Mouse (Mus musculus) spleen, adult 2 months (tissue): ENCODE measurements at regions not wholly inside any gene's neighbourhood (a gene's known extent, or its start where the extent isn't known, plus 50 kb on each side); places are given as distances from the start of the nearest gene placed in this dataset.

ENCODE experiments used
- DNase-seq, 2 experiments: peaks; one replicate each; pipeline versions ENCODE4 v3.0.0 to v3.0.0-alpha.2; 2012 to 2021; ENCODE audit warnings: low spot score in 2 of 2, low read depth in 1 of 2
- H3K27ac ChIP-seq: fragments of 200-500 bp; 2 replicates; pipeline ENCODE4 v1.5.1; 2012; ENCODE audit warnings: low read length, inconsistent platforms; ENCODE audit not compliant: insufficient read depth
- H3K27me3 ChIP-seq: fragments of 200-500 bp; 2 replicates; pipeline ENCODE4 v1.6.1; 2012; ENCODE audit warnings: mild to moderate bottlenecking, moderate library complexity, low read length, inconsistent platforms; ENCODE audit not compliant: control insufficient read depth, insufficient read depth
- H3K36me3 ChIP-seq: fragments of 200-500 bp; 2 replicates; pipeline ENCODE4 v1.6.1; 2012; ENCODE audit warnings: mild to moderate bottlenecking, low read length, inconsistent platforms; ENCODE audit not compliant: control insufficient read depth, insufficient read depth
- H3K4me1 ChIP-seq: fragments of 200-500 bp; 2 replicates; pipeline ENCODE4 v1.6.1; 2011; ENCODE audit warnings: inconsistent platforms; ENCODE audit not compliant: control insufficient read depth, insufficient read depth, insufficient read length
- H3K4me3 ChIP-seq: fragments of 200-500 bp; 2 replicates; pipeline ENCODE4 v1.5.1; 2011; ENCODE audit warnings: mild to moderate bottlenecking, inconsistent platforms; ENCODE audit not compliant: insufficient read depth, insufficient read length; ENCODE audit errors: extremely low read depth
- CTCF ChIP-seq: fragments of 200-500 bp; IDR thresholded peaks from 2 replicates; pipeline ENCODE4 v1.5.1; 2011; ENCODE audit warnings: mild to moderate bottlenecking, inconsistent platforms; ENCODE audit not compliant: insufficient read depth, insufficient read length, insufficient replicate concordance; ENCODE audit errors: extremely low read depth
- POLR2A ChIP-seq: fragments of 200-500 bp; IDR thresholded peaks from 2 replicates; pipeline ENCODE4 v1.6.1; 2011; ENCODE audit warnings: low read depth, low read length, inconsistent platforms
- WGBS: fragments of 180-500 bp; shearing (Covaris S2); methylation state at CpG from one replicate; pipeline ENCODE4 v1.1.7; 2018; 5-methylcytosine and 5-hydroxymethylcytosine counted together

DNA sequence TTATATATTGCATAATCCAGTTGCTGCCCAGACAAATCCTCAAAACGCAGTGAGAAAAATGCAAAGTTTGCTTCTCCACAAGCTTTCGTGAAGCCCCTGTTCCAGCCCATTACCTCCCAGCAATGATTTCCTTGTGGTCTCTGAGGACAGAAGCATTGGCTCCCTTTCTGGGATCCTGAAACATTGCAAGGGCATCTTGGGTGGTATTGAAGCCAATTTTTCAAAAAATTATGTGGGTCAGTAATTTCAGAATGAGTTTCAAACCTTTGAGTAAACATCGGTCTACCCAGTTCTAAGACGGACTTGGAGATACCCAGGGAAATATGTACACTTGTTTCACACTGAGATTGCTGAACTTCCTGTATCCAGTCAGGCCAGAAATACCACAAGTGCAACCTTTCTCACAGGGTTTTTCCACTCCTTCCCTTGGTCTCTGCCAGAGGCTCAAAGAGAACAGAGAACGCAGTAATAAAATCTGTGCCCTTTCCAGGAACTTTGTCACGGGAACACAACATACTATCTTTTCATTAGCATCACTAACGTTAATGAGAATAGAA lies 321.8 kb upstream of the Pitrm1 start:
- WGBS: 87% methylated on average over 7 of the region's 7 CpGs
- Histone ChIP-seq H3K4me1 (no peaks in the 10 kb centered on the region), H3K27me3 (no peaks in the 10 kb centered on the region), H3K4me3 (no peak overlapping the region; the same call in 1 of the 2 replicates), H3K27ac (no peak overlapping the region), H3K36me3 (no peaks in the 10 kb centered on the region)
- TF ChIP-seq POLR2A: no peak
- no peak for TF ChIP-seq CTCF
- no peak for DNase-seq

DNA sequence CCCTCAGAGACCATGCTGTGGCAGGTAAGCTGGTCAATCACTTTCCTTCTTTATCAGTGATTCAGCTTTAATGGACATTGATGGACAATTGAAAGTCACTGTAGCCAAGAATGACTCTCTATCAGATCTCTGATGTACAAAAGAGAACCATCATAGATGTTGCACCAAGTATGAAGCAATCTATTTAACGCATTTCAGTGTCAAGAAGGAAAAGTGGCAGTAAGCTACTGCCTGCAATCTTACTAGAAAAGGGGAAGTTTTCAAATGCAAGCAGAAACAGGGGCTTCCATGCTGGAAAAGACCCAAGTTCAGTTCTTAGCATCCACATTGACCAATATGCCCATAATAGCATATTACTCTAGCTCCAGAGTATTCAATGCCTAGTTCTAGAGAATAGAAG lies 319.7 kb upstream of the Pitrm1 start:
- Histone ChIP-seq H3K4me1 (no peaks in the 10 kb centered on the region), H3K4me3 (no peak overlapping the region), H3K27me3 (no peaks in the 10 kb centered on the region), H3K27ac (no peak overlapping the region), H3K36me3 (no peaks in the 10 kb centered on the region)
- DNase-seq: no peak
- TF ChIP-seq POLR2A: no peak
- TF ChIP-seq CTCF: no peak
- WGBS: 28% methylated on average over 1 of the region's 1 CpGs

DNA sequence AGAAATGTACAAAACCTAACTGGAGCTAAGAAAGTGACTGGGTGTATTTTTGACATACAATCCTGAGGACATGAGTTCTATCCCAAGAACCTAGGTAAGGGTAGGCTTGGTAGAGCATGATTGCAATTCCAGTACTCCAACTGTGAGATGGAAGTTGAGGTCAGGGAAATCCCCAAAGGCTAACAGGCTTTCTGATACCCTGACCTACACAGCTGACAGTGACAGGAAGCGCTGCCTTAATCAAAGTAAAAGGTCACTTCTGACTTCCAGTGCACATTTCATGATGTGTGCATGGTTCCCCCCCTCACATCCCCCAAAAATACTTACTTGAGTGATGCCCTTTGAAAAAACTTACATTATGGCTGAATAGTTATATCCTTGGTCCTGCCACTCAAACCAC lies 312.6 kb upstream of the Pitrm1 start:
- Histone ChIP-seq H3K27ac (no peak overlapping the region), H3K27me3 (no peaks in the 10 kb centered on the region), H3K4me3 (no peak overlapping the region), H3K36me3 (no peaks in the 10 kb centered on the region), H3K4me1 (no peaks in the 10 kb centered on the region)
- TF ChIP-seq POLR2A: no peak
- TF ChIP-seq CTCF: no peak
- 84% methylated on average over 1 of the region's 1 CpGs for WGBS
- no peak for DNase-seq

DNA sequence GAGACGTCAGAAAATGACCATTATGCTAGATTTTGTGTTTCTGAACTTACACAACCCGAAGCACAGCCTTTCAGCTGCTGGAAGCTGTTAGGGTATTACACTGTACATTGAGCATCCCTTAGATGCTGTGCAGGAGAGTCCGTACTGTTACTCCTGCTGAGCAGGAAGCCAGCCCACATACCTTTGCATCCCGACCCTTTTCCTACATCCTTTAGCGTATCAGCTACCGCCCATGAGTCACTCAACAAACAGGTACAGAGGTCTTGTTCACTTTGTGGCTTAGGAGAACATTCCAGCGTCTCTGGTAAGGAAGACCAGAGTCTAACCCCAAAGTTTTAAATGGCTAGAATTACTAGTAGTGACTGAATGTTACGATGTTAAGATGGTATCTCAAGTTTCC lies 311.4 kb upstream of the Pitrm1 start:
- WGBS: 92% methylated on average over 8 of the region's 8 CpGs
- H3K4me1 ChIP-seq: no peaks in the 10 kb centered on the region
- H3K4me3 ChIP-seq: no peak overlapping the region
- no peak for DNase-seq
- TF ChIP-seq POLR2A (no peak), CTCF (no peak)
- H3K36me3 ChIP-seq: no peaks in the 10 kb centered on the region
- H3K27me3 ChIP-seq: no peaks in the 10 kb centered on the region
- no peak overlapping the region for H3K27ac ChIP-seq

DNA sequence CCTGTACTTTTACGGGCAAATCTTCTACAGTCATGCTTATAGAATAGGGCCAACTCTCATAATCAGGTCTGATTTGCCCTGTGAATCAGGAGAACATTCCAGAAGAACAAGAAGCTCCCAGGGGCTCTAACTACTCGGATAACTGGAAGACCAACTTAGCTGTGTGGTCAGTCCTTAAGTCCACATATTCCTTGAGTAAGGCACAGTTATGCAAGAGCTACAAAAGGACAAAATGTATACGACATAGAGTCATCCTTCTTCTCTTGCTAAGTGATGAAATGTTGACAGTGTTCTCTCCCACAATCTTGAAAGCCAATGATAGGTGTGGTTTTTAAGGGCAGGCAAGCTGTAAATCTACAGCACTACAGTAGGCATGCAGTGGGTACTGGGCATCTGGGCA lies 310.7 kb upstream of the Pitrm1 start:
- no peaks in the 10 kb centered on the region for H3K36me3 ChIP-seq
- WGBS: 83% methylated on average over 3 of the region's 3 CpGs
- H3K27ac ChIP-seq: no peak overlapping the region
- DNase-seq: no peak
- TF ChIP-seq CTCF (no peak), POLR2A (no peak)
- H3K4me1 ChIP-seq: no peaks in the 10 kb centered on the region
- H3K27me3 ChIP-seq: no peaks in the 10 kb centered on the region
- no peak overlapping the region for H3K4me3 ChIP-seq

DNA sequence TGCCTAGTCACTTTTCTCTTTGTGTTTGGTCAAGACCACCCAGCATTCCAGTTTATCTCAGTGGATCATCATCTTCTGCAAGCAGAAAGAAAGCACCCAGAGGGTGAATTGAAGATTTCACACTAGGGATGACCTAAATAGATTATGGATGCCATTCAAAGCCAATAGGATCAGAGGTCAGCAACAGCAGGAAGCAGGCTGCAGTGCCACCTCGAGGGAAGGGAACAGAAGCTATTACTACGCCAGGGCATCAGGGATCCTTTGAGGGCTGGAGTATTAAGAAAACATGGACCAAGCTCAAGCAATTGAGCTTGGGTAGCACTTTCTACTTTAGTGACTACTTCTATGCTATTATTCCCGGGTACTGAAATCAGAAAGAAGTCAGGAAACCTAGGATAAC lies 307.1 kb upstream of the Pitrm1 start:
- TF ChIP-seq POLR2A (no peak), CTCF (no peak)
- no peak for DNase-seq
- no peak overlapping the region for H3K4me3 ChIP-seq
- H3K36me3 ChIP-seq: no peaks in the 10 kb centered on the region
- no peaks in the 10 kb centered on the region for H3K4me1 ChIP-seq
- no peak overlapping the region for H3K27ac ChIP-seq
- WGBS: 50% methylated on average over 3 of the region's 3 CpGs
- no peaks in the 10 kb centered on the region for H3K27me3 ChIP-seq

DNA sequence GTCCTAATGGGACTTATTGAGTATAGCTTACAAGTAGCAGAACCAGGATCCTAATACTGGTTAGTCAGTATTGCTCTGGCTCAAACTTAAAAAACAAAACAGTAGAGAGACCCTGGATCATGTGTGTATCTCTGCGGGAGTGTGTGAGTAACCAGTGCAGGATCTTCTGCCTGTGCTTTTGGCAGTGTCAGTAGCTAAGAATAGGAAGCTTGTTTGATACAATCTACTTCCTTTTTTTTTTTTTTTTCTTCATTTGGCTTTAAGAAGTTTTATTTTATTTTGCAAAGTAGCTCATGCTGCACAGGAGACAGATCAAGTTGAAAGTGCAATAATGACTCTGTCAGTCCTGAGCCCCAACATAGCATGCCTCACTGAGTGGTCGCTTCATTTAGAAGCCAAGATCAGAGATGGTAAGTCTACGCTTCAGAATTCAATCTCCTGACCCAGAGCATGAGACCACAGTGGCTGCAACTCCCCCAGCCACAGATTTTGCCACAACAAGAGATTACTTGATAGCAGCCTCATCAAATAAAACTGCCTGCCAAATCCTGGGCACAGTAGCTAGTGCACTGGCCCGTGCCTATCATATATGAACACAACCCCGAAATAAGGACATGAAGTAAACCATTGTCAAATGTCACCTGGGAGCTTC lies 306.4 kb upstream of the Pitrm1 start:
- H3K27me3 ChIP-seq: no peaks in the 10 kb centered on the region
- no peaks in the 10 kb centered on the region for H3K36me3 ChIP-seq
- H3K27ac ChIP-seq: no peak overlapping the region
- no peak for TF ChIP-seq POLR2A
- TF ChIP-seq CTCF: no peak
- no peaks in the 10 kb centered on the region for H3K4me1 ChIP-seq
- no peak for DNase-seq
- H3K4me3 ChIP-seq: no peak overlapping the region
- WGBS: 28% methylated on average over 5 of the region's 5 CpGs
